Mouse (Mus musculus): ENCODE measurements around the gene Ubash3a.
"Not testable (repeated sequence)": the region's sequence is repeated elsewhere in the genome, so short reads cannot be mapped to it uniquely, and the experiment has no call there.

- TF ChIP-seq CTCF, EP300 (IDR thresholded peaks at IDR 0.05): not testable (repeated sequence)
Observed at GRCm38 (mm10) chr17:31270736-31271135, 63.1 kb downstream of the Ubash3a start.
